Mouse (Mus musculus) splenic B cell, adult 2 months (primary cell): Measurements from ENCODE around the gene Vmp1.

Experiments used
- DNase-seq: peaks from one replicate; pipeline ENCODE4 v3.0.0-alpha.2; 2011; ENCODE audit warnings: low read depth, low spot score
- H3K27me3 ChIP-seq: 2 replicates; pipeline ENCODE4 v1.6.1; 2012; ENCODE audit warnings: mild to moderate bottlenecking, low read length, moderate library complexity, mixed read lengths; ENCODE audit not compliant: control insufficient read depth, poor library complexity, insufficient read depth, severe bottlenecking
- H3K36me3 ChIP-seq: 2 replicates; pipeline ENCODE4 v1.6.1; 2012; ENCODE audit warnings: mild to moderate bottlenecking, low read length, moderate library complexity, mixed read lengths; ENCODE audit not compliant: control insufficient read depth, poor library complexity, insufficient read depth, severe bottlenecking

Gene Vmp1

GRCm38 (mm10) chr11:86657863-86658262, 25.8 kb downstream of the Vmp1 start:
- DNase-seq, result no peak
- Histone ChIP-seq H3K36me3 (peaks cover 12% of the 10 kb centered on the region), H3K27me3 (no peaks in the 10 kb centered on the region)

DNA sequence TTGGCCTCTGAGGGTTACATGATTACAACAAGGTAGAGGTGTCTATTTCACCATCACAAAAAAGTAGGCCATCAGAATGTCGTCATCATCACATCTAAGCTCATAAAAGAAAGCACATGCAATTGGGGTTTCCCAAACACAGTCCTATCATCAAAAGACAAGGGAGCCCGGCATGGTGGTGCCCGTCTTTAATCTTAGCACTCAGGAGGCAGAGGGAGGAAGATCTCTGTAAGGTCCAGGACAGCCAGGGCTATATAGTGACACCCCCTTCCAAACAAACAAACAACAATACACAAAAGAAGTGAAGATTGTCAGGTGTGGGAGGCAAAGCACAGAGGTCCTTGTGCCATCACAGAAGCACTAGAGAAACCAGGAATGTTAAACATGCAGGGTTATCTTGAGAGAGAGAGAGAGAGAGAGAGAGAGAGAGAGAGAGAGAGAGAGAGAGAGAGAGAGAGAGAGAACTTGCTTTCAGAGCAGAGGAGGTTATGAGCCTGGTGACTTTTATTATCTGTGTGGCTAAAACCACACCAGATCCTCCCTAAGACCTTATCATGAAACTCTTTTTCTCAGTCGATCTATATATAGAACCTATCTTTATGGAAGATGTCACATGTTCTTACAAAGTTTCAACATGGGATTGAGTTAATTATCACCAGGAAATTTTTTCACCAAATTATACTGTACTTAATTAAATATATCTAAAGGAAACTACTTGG, 26.6 kb downstream of the Vmp1 start:
- DNase-seq, result no peak
- no peaks in the 10 kb centered on the region for H3K27me3 ChIP-seq
- H3K36me3 ChIP-seq, result peaks cover 12% of the 10 kb centered on the region

DNA sequence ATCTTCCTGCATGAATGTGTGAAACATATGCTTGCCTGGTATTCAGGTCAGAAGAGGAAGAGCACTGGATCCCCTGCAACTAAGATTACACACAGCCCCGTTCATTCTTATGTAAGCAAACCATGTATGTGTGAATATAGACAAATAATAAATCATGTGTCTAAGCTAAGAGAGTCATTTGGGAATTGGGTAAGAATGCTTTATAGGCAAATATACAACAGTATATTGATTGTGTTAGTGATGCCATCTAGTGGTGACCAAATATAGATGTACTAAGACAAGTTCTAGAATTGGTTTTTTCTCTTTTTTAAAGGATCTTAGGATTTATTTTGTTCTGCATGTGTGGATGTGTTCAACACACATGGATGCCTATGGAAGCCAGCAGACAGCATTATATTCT, 28.0 kb downstream of the Vmp1 start:
- no peaks in the 10 kb centered on the region for H3K27me3 ChIP-seq
- DNase-seq, result peak; percentile 73

GRCm38 (mm10) chr11:86654096-86654495, 29.5 kb downstream of the Vmp1 start:
- no peak for DNase-seq
- peaks cover 5% of the 10 kb centered on the region for H3K36me3 ChIP-seq
- H3K27me3 ChIP-seq, result no peaks in the 10 kb centered on the region

More for the DNA sequence above, 28.0 kb downstream of the Vmp1 start:
- peaks cover 8% of the 10 kb centered on the region for H3K36me3 ChIP-seq

GRCm38 (mm10) chr11:86653446-86653845, 30.2 kb downstream of the Vmp1 start:
- Histone ChIP-seq H3K36me3 (peaks cover 3% of the 10 kb centered on the region), H3K27me3 (no peaks in the 10 kb centered on the region)
- DNase-seq, result peak; percentile 79

DNA sequence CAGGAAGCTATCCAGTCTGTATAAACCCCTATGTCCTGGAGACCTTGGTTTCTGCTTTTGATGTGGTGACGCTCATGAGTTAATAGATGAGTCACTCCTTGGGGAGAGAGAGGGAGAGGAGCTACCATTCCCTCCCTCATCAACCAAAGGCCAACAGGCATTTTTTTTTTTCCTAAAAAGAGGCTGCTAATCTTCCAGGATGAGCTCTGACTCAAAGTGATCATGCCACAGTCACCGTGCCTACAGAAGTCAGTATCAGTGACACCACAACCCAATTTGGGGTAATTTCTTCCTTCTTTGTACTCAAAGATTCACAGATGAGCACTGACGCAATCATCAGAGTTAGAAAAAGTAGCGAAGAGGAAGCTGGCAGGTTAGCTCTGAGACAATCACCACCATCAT, 31.1 kb downstream of the Vmp1 start:
- H3K27me3 ChIP-seq, result no peaks in the 10 kb centered on the region
- peaks cover 3% of the 10 kb centered on the region; the same call in 1 of the 2 replicates for H3K36me3 ChIP-seq
- no peak for DNase-seq

DNA sequence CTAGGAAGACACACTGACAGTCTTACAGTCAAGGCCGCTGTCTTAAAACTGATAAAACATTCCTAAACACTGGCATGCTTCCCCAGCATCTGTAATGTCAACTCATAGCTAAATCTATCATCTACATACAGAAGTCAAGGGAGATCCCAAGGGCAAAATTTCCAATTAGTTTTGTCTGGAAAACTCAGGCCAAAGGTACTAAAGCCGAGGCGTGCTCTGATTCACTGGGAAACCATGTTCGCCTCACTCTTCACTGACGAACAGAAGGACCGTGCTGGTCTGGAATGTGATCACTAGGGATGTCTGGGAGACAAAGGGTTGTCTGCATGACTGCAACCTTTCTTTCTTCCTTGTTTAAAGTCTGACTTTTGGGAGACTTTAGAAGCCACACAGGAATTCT, 33.0 kb downstream of the Vmp1 start:
- no peak for DNase-seq
- Histone ChIP-seq H3K27me3 (no peaks in the 10 kb centered on the region), H3K36me3 (0 out of 2 replicates have a peak, but pooled peaks cover 1% of the 10 kb centered on the region)

DNA sequence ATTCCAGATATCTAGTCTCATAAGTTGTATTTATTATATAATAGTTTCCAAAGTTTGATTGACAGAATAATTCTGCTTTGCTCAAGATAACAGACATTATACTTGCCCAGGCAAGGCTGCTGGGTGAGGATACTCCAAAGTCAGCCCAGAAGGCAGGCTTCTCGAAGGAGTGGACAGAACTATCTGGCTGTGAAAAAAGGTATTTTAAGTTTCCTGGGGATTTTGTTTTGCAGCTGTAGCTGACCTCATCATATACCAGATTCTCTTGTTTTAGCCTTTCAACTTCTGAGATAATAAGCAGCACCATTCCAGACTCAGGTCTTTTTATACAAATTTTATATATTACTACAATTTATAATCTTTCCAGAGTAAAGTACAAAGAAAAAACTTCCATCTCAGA, 34.1 kb downstream of the Vmp1 start:
- no peak for DNase-seq
- H3K27me3 ChIP-seq, result no peaks in the 10 kb centered on the region
- 0 out of 2 replicates have a peak, but pooled peaks cover 1% of the 10 kb centered on the region for H3K36me3 ChIP-seq

GRCm38 (mm10) chr11:86647706-86648447, 35.8 kb downstream of the Vmp1 start:
- DNase-seq, result no peak
- no peaks in the 10 kb centered on the region for H3K27me3 ChIP-seq
- peaks cover 2% of the 10 kb centered on the region for H3K36me3 ChIP-seq

- peaks cover 2% of the 10 kb centered on the region for H3K36me3 ChIP-seq
- no peaks in the 10 kb centered on the region for H3K27me3 ChIP-seq
Measured at GRCm38 (mm10) chr11:86646885-86647459, 36.7 kb downstream of the Vmp1 start.

DNA sequence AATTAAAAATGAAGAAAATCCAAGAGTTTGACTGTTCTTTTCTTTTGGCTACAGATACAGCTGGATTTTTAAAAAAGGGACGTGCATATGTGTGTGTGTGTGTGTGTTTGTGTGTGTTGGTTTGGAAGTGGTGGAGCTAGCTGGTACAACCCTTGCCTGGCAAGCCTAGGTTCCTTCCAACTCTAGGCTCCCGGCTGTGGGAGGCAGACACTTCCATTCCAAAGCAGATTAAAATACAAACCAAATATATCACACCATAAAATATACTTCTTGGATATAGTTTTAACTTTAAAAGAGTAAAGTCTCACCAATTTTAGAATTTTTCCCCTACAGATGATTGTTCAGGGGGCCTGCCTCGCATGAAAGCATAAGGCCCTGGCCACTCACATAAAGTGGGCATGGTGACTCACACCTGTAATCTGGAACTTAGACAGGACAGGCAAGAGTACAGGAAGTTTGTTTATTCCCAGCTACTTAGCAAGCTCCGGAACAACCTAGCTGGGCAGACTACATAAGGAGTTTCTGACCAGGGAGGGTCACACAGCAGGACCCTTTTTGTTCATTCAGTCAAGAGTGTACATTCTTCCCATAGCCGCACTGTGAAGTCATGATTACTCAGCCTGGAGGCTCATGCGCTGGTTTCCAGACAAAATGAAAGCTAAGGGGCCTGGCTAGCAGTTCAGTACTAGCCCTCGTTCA, 37.4 kb downstream of the Vmp1 start:
- no peak for DNase-seq
- Histone ChIP-seq H3K36me3 (peaks cover 2% of the 10 kb centered on the region), H3K27me3 (no peaks in the 10 kb centered on the region)

More at GRCm38 (mm10) chr11:86646885-86647459, 36.7 kb downstream of the Vmp1 start:
- no peak for DNase-seq

- H3K36me3 ChIP-seq, result peaks cover 6% of the 10 kb centered on the region
- DNase-seq, result no peak
- no peaks in the 10 kb centered on the region for H3K27me3 ChIP-seq
Measured at GRCm38 (mm10) chr11:86644553-86644952, 39.1 kb downstream of the Vmp1 start.

DNA sequence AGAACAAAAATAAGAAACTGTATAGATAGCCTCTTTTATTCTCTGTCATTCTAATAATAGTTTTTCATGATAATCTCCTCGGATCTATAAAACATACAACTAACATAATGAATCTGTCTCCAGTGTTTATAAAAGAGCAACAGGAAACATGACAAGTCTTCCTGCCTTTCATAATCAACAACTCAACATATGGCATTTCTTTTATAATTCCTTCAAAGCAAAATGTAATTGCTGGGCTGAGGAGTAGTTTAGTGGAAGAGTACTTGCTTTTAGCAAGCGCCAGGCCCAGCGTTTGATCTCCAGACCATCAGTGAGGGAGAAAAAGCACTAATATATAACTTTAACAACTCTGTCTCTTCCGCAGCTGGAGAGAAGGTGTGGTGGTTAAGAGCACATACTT, 41.9 kb downstream of the Vmp1 start:
- no peaks in the 10 kb centered on the region for H3K27me3 ChIP-seq
- DNase-seq, result no peak
- H3K36me3 ChIP-seq, result peaks cover 6% of the 10 kb centered on the region

- no peaks in the 10 kb centered on the region for H3K27me3 ChIP-seq
- no peak for DNase-seq
- H3K36me3 ChIP-seq, result peaks cover 3% of the 10 kb centered on the region; the same call in 1 of the 2 replicates
Measured at GRCm38 (mm10) chr11:86637697-86638096, 45.9 kb downstream of the Vmp1 start.
